Mouse (Mus musculus): ENCODE measurements at regions not wholly inside any gene's neighbourhood (a gene's known extent, or its start where the extent isn't known, plus 50 kb on each side); places are given as distances from the start of the nearest gene placed in this dataset.
"Not testable (repeated sequence)": the region's sequence is repeated elsewhere in the genome, so short reads cannot be mapped to it uniquely, and the experiment has no call there.

GRCm38 (mm10) chr12:82056782-82057611 lies 112.1 kb upstream of the Sipa1l1 start:
- ATAC-seq (ENCODE audit: insufficient number of reproducible peaks, low FRiP score, low TSS enrichment): 0 out of 2 replicates have a peak, but pooled peaks have one; percentile 20

DNA sequence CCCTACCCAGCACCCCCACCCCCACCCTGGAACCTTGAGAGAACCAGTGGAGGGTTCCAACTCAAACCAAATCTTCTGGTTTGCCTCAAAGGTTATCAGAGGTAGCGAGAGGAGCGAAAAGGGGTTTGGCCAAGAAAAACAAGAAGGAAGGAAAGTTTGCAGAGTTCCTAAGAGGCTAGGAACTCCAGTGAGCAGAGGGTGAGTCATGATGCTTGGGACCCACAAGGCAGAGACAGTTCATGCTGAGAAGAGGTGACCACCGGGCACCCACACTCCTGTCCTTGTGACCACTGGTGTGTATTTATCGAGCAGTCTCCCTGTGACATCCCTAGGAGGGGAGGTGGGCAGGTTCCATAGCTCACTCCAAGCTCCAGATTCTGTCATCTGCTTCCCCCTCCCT lies 104.1 kb upstream of the Sipa1l1 start:
- no peak for ATAC-seq (ENCODE audit: insufficient number of reproducible peaks, low FRiP score, low TSS enrichment)

DNA sequence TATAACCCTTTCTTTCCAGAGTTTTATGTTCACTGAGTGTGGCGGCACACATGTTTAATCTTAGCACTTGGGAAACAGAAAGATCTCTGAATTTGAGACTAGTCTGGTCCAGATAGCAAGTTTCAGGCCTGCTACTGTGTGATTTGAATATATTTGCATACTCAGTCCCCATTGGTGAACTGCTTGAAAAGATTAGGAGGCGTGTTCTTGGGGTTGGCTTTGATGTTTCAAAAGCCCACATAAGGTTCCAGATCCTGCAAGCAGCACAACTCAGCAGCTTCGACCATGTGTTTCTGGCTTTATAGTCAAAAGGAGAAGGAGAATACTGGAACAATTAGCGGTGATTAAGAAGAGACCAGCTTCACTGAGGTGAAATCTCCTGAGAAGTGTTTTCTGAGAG lies 102.3 kb upstream of the Sipa1l1 start:
- ATAC-seq (ENCODE audit: insufficient number of reproducible peaks, low FRiP score, low TSS enrichment): no peak

- no peak for ATAC-seq (ENCODE audit: insufficient number of reproducible peaks, low FRiP score, low TSS enrichment)
Observed at GRCm38 (mm10) chr12:82069621-82070020, 99.5 kb upstream of the Sipa1l1 start.

GRCm38 (mm10) chr12:82072810-82073465 lies 96.2 kb upstream of the Sipa1l1 start:
- ATAC-seq (ENCODE audit: insufficient number of reproducible peaks, low FRiP score, low TSS enrichment): peak; percentile 61; the same call in 1 of the 2 replicates

- no peak for ATAC-seq (ENCODE audit: insufficient number of reproducible peaks, low FRiP score, low TSS enrichment)
Observed at GRCm38 (mm10) chr12:82075479-82076221, 93.5 kb upstream of the Sipa1l1 start.

GRCm38 (mm10) chr12:82076766-82077165 lies 92.4 kb upstream of the Sipa1l1 start:
- no peak for ATAC-seq (ENCODE audit: insufficient number of reproducible peaks, low FRiP score, low TSS enrichment)

GRCm38 (mm10) chr12:82077945-82078344 lies 91.2 kb upstream of the Sipa1l1 start:
- ATAC-seq (ENCODE audit: insufficient number of reproducible peaks, low FRiP score, low TSS enrichment): no peak

GRCm38 (mm10) chr12:82078740-82079139 lies 90.4 kb upstream of the Sipa1l1 start:
- ATAC-seq (ENCODE audit: insufficient number of reproducible peaks, low FRiP score, low TSS enrichment): no peak

DNA sequence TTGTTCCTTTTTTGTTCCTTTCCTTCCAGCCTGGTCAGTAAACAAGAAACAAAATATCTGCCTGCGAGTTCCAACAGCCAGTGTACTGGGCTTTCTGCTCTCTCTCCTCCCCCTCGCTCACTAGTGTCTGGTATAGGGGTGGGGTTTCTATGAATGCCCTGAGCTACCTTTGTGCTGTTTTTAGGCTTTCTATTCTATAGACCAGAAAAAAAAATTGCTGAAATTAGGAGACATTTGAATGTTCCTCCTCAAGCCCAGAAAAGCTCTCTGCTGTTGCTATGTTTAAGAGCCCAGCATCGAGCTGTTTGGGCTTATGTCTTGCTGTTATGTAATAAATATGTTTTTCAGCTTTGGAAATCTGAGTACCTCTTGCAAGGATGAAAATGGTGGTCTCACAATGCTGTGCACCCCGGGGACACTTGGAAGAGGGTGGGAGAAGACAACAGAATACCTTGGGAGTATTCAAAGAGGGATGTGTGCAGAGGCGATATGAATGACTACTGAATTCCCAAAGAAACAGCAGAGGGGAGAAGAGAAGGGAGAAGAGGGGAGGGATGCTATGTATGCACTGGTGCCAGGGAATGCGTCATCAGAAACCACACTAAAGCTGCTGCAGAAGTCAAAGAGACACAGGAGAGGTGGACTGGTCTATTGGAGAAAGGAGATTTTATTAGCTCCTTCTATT lies 88.8 kb upstream of the Sipa1l1 start:
- ATAC-seq (ENCODE audit: insufficient number of reproducible peaks, low FRiP score, low TSS enrichment): no peak

- not testable (repeated sequence) for ATAC-seq (ENCODE audit: insufficient number of reproducible peaks, low FRiP score, low TSS enrichment)
Observed at GRCm38 (mm10) chr12:82082596-82082995, 86.5 kb upstream of the Sipa1l1 start.

- ATAC-seq (ENCODE audit: insufficient number of reproducible peaks, low FRiP score, low TSS enrichment): no peak
Observed at GRCm38 (mm10) chr12:82085771-82086400, 83.2 kb upstream of the Sipa1l1 start.

GRCm38 (mm10) chr12:82086441-82086840 lies 82.7 kb upstream of the Sipa1l1 start:
- no peak for ATAC-seq (ENCODE audit: insufficient number of reproducible peaks, low FRiP score, low TSS enrichment)

DNA sequence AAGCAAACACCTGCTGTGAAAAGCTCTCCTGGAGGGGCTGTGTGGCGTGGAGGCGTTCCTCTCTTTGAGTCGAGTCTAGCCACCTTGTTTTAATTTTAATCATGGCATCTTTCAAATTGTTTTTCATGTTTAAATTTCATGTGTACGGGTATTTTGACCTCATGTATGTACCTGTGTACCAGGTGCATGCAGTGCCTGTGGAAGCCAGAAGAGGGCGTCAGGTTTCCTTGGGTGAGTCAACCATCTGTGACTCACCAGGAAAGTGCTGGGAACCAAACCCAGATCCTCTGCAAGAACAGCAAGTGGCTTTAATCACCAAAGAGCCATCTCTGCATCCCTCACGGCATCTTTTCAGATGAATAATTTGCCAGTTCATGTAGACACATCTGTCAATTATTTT lies 79.8 kb upstream of the Sipa1l1 start:
- no peak for ATAC-seq (ENCODE audit: insufficient number of reproducible peaks, low FRiP score, low TSS enrichment)

GRCm38 (mm10) chr12:82093317-82093716 lies 75.8 kb upstream of the Sipa1l1 start:
- no peak for ATAC-seq (ENCODE audit: insufficient number of reproducible peaks, low FRiP score, low TSS enrichment)

DNA sequence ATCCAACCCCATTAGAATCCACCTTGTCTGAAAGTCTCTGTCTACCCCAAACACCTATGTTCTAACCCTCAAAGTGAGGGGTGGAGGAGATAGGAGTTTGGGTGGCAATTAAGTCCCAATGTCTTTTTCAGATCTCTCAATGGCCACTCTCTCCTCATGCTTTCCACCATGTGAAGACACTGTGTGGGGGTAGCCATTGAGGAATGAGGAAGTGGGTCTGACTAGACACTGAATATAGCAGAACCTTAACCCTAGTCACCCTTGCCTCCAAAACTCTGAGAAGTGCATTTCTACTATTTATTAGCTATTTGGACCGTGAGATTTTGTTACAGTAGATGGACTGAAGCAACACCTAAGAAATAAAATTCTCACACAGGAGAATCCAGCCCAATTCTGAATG lies 73.7 kb upstream of the Sipa1l1 start:
- no peak for ATAC-seq (ENCODE audit: insufficient number of reproducible peaks, low FRiP score, low TSS enrichment)

GRCm38 (mm10) chr12:82097126-82097525 lies 72.0 kb upstream of the Sipa1l1 start:
- no peak for ATAC-seq (ENCODE audit: insufficient number of reproducible peaks, low FRiP score, low TSS enrichment)

DNA sequence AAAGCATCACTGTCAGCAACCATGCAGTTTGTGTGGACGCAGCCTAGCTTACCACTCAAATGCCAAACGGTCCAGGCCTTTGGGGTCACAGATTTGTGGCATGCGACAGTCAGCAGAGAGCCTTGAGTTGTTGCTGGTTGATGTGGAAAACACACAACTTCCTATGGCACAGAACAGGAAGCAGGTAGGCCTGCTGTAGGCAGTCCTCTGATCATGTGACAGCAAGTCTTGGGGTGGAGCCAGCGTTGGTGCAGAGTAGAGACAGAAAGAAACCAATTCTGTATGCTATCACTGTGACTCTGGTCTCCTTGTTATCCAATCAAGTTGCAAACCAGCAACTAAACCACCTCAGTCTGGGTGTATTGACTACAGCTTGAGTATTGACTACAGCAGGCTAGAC lies 71.5 kb upstream of the Sipa1l1 start:
- no peak for ATAC-seq (ENCODE audit: insufficient number of reproducible peaks, low FRiP score, low TSS enrichment)

DNA sequence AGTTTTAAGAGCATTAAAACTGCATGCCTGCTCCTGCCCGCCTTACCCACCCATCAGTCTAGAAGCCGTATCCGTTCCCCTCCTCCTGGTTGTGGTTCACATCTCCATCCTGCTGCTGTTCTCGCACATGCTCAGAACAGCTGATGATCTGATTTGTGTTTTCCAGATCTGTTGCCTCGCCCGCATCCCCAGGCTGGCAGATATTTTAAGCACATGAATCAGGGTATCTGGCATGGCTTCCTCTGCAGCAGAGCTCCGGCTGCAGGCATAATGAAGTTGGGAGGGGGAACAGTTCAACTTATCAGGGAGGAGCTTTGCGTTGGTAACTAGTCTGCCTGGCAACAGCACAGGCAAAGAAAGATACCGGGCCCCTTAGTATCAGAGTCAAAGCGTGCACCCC lies 64.9 kb upstream of the Sipa1l1 start:
- ATAC-seq (ENCODE audit: insufficient number of reproducible peaks, low FRiP score, low TSS enrichment): peak; percentile 78
